Mouse (Mus musculus) midbrain, embryonic 14.5 days (tissue): ENCODE results near the gene Fam19a5. TPM values are rescaled to one million over a fixed set of nuclear protein-coding genes. Genes with fewer than 3 reads are reported as not detected.

Experiments used
- ATAC-seq: fragments of 200-750 bp; cut with Nextera tagmentation; 2 replicates; pipeline ENCODE4 v1.8.0; 2017; ENCODE audit warnings: moderate number of reproducible peaks, moderate library complexity; ENCODE audit not compliant: low FRiP score, low TSS enrichment
- DNase-seq: peaks from one replicate; pipeline ENCODE4 v3.0.0-alpha.2; 2015
- H3K27ac ChIP-seq: fragments of 300-500 bp; sonication (generic); replicated peaks from 2 replicates; pipeline ENCODE4 v1.5.1; 2014; ENCODE audit warnings: mild to moderate bottlenecking, low read depth, low read length, moderate library complexity
- H3K27me3 ChIP-seq: fragments of 300-500 bp; sonication (generic); 2 replicates; pipeline ENCODE4 v1.6.1; 2014; ENCODE audit warnings: low read length, control low read depth, mixed read lengths; ENCODE audit not compliant: control insufficient read depth, insufficient read depth
- H3K36me3 ChIP-seq: fragments of 300-500 bp; sonication (generic); 2 replicates; pipeline ENCODE4 v1.6.1; 2014; ENCODE audit warnings: low read length, control low read depth; ENCODE audit not compliant: control insufficient read depth, insufficient read depth
- H3K4me1 ChIP-seq: fragments of 300-500 bp; sonication (generic); 2 replicates; pipeline ENCODE4 v1.6.1; 2014; ENCODE audit warnings: mild to moderate bottlenecking, antibody characterized with exemption, low read length, control low read depth; ENCODE audit not compliant: control insufficient read depth, insufficient read depth
- H3K4me2 ChIP-seq: fragments of 300-500 bp; sonication (generic); 2 replicates; pipeline ENCODE4 v1.6.1; 2014; ENCODE audit warnings: mild to moderate bottlenecking, low read length, moderate library complexity
- H3K4me3 ChIP-seq: fragments of 300-500 bp; sonication (generic); replicated peaks from 2 replicates; pipeline ENCODE4 v1.5.1; 2014; ENCODE audit warnings: low read depth, low read length
- H3K9ac ChIP-seq: fragments of 300-500 bp; sonication (generic); replicated peaks from 2 replicates; pipeline ENCODE4 v1.6.1; 2014; ENCODE audit warnings: mild to moderate bottlenecking, low read length, moderate library complexity
- H3K9me3 ChIP-seq: fragments of 300-500 bp; sonication (generic); 2 replicates; pipeline ENCODE4 v1.6.1; 2016; ENCODE audit warnings: low read length, control low read depth, mixed read lengths; ENCODE audit not compliant: control insufficient read depth
- WGBS: fragments of 180-500 bp; shearing (Covaris S2); extraction: QIAGEN DNeasy Blood & Tissue Kit; methylation state at CpG from one replicate; pipeline ENCODE4 v1.1.7; 2014; 5-methylcytosine and 5-hydroxymethylcytosine counted together
- polyA plus RNA-seq: library from polyadenylated mRNA; unstranded; fragments of >200 nt; fragmentation: Nextera tagmentation; extraction: Ambion mirVana; gene quantifications from 2 replicates; pipeline ENCODE4 v1.2.1, GENCODE M21; 2014

The Fam19a5 gene
- polyA plus RNA-seq, 1 experiment from 2014 or later: 24.4 TPM

DNA sequence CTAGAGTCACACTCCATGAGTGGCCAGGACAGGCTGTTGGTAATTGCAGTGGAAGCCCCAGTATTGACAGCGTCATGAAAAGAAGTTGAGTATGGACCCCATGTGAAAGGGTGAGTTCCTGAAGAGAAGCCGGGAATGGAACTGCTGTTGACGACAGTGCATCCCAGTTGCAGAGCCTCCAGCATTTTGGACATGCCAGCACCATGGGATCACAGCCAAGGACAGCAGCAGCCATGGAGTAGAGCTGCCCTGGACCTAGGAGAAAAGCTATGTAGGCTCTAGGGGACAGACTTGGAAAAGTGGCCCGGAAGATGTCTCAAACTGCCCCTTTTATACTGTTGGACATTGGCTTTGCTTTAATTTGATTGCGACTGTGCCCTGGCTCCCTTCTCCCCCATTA, 91.2 kb downstream of the Fam19a5 start:
- Histone ChIP-seq H3K9ac (no peak overlapping the region), H3K27me3 (no peaks in the 10 kb centered on the region), H3K27ac (no peak overlapping the region), H3K9me3 (no peaks in the 10 kb centered on the region), H3K4me3 (no peak overlapping the region), H3K36me3 (no peaks in the 10 kb centered on the region), H3K4me2 (no peak overlapping the region), H3K4me1 (no peaks in the 10 kb centered on the region)
- 95% methylated on average over 5 of the region's 5 CpGs for WGBS
- no peak for ATAC-seq
- DNase-seq: no peak

- H3K36me3 ChIP-seq: no peaks in the 10 kb centered on the region
- H3K9me3 ChIP-seq: no peaks in the 10 kb centered on the region
- no peak overlapping the region for H3K27ac ChIP-seq
- no peak overlapping the region for H3K9ac ChIP-seq
- no peak overlapping the region for H3K4me2 ChIP-seq
- DNase-seq: no peak
- H3K27me3 ChIP-seq: no peaks in the 10 kb centered on the region
- WGBS: 88% methylated on average over 4 of the region's 4 CpGs
- no peak overlapping the region for H3K4me3 ChIP-seq
- no peak for ATAC-seq
- H3K4me1 ChIP-seq: no peaks in the 10 kb centered on the region
Observed at GRCm38 (mm10) chr15:87636407-87636806, 92.3 kb downstream of the Fam19a5 start.

- DNase-seq: no peak
- no peaks in the 10 kb centered on the region for H3K27me3 ChIP-seq
Observed at GRCm38 (mm10) chr15:87637234-87637633, 93.1 kb downstream of the Fam19a5 start.

GRCm38 (mm10) chr15:87638270-87638669, 94.2 kb downstream of the Fam19a5 start:
- no peaks in the 10 kb centered on the region for H3K27me3 ChIP-seq
- peak; percentile 46 for DNase-seq
- no peaks in the 10 kb centered on the region for H3K4me1 ChIP-seq
- no peak for ATAC-seq
- H3K9ac ChIP-seq: no peak overlapping the region
- no peak overlapping the region for H3K27ac ChIP-seq
- no peaks in the 10 kb centered on the region for H3K36me3 ChIP-seq
- no peaks in the 10 kb centered on the region for H3K9me3 ChIP-seq
- no peak overlapping the region for H3K4me2 ChIP-seq
- WGBS: 20% methylated on average over 11 of the region's 11 CpGs
- H3K4me3 ChIP-seq: no peak overlapping the region

More at GRCm38 (mm10) chr15:87637234-87637633, 93.1 kb downstream of the Fam19a5 start:
- Histone ChIP-seq H3K4me2 (no peak overlapping the region), H3K4me3 (no peak overlapping the region), H3K36me3 (no peaks in the 10 kb centered on the region), H3K9ac (no peak overlapping the region), H3K4me1 (no peaks in the 10 kb centered on the region), H3K27ac (no peak overlapping the region), H3K9me3 (no peaks in the 10 kb centered on the region)
- ATAC-seq: no peak

GRCm38 (mm10) chr15:87646313-87647061, 102.4 kb downstream of the Fam19a5 start:
- ATAC-seq: no peak
- no peak overlapping the region for H3K27ac ChIP-seq
- H3K9me3 ChIP-seq: no peaks in the 10 kb centered on the region
- no peak overlapping the region for H3K9ac ChIP-seq
- DNase-seq: no peak
- no peak overlapping the region for H3K4me2 ChIP-seq
- H3K4me3 ChIP-seq: no peak overlapping the region
- H3K27me3 ChIP-seq: no peaks in the 10 kb centered on the region
- WGBS: 69% methylated on average over 5 of the region's 5 CpGs
- H3K4me1 ChIP-seq: 0 out of 2 replicates have a peak, but pooled peaks cover 4% of the 10 kb centered on the region
- H3K36me3 ChIP-seq: no peaks in the 10 kb centered on the region

DNA sequence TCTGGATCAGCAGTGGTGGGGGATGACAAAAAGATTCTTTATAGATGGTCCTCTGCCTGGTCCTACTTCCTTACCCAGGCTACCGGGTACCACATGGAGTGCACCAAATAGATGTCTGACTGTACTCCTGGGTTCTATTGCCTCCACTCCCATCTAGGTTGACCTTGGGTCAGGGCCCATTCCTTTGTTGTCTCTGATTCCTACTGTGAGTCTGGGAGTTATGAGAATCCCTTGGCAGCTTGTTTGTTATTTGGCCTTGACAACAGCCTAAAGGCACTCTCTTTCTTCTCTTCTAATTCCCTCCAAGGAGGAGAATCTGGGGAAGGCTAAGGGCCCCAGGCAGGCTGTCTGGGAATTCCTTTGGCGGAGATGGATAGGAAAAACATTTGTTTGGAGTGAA, 105.6 kb downstream of the Fam19a5 start:
- Histone ChIP-seq H3K9me3 (no peaks in the 10 kb centered on the region), H3K4me1 (0 out of 2 replicates have a peak, but pooled peaks cover 4% of the 10 kb centered on the region), H3K4me2 (no peak overlapping the region), H3K9ac (no peak overlapping the region), H3K27me3 (no peaks in the 10 kb centered on the region), H3K27ac (no peak overlapping the region), H3K4me3 (no peak overlapping the region), H3K36me3 (no peaks in the 10 kb centered on the region)
- DNase-seq (no peak), ATAC-seq (no peak)
- WGBS: 68% methylated on average over 2 of the region's 2 CpGs

DNA sequence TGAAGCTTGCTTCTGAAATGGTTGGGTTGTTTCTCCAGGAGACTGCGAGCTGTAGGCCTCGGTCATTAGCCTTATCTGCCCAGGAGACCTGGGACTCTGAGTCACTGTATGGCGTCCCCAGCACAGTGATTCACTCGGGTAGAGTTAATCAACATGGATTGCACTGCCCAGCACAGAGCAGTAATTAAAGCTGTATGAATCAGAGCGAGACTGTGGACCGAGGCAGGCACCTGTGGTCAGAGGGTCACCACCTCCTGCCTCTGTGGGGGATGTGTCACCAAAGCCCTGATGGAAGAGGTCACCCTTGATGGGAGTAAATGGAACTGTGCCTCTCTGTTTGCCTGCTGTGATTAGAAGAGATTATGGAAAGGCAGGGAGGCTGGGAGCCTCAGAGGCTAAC, 110.5 kb downstream of the Fam19a5 start:
- ATAC-seq: no peak
- WGBS: 84% methylated on average over 6 of the region's 6 CpGs

GRCm38 (mm10) chr15:87656496-87657155, 112.5 kb downstream of the Fam19a5 start:
- Histone ChIP-seq H3K4me3 (no peak overlapping the region), H3K9ac (no peak overlapping the region), H3K4me2 (no peak overlapping the region), H3K4me1 (no peaks in the 10 kb centered on the region), H3K9me3 (no peaks in the 10 kb centered on the region), H3K27ac (no peak overlapping the region), H3K36me3 (no peaks in the 10 kb centered on the region), H3K27me3 (no peaks in the 10 kb centered on the region)
- 60% methylated on average over 20 of the region's 20 CpGs for WGBS
- ATAC-seq (no peak), DNase-seq (peak; percentile 40)

More for the DNA sequence above, 110.5 kb downstream of the Fam19a5 start:
- no peak overlapping the region for H3K4me2 ChIP-seq
- H3K27me3 ChIP-seq: no peaks in the 10 kb centered on the region
- no peaks in the 10 kb centered on the region for H3K36me3 ChIP-seq
- H3K9ac ChIP-seq: no peak overlapping the region
- no peaks in the 10 kb centered on the region for H3K4me1 ChIP-seq
- H3K4me3 ChIP-seq: no peak overlapping the region
- DNase-seq: no peak
- no peak overlapping the region for H3K27ac ChIP-seq
- no peaks in the 10 kb centered on the region for H3K9me3 ChIP-seq

GRCm38 (mm10) chr15:87659729-87660128, 115.6 kb downstream of the Fam19a5 start:
- 85% methylated on average over 6 of the region's 6 CpGs for WGBS
- H3K9me3 ChIP-seq: no peaks in the 10 kb centered on the region
- ATAC-seq: no peak

More at GRCm38 (mm10) chr15:87659729-87660128, 115.6 kb downstream of the Fam19a5 start:
- no peaks in the 10 kb centered on the region for H3K27me3 ChIP-seq
- no peak for DNase-seq
- H3K4me2 ChIP-seq: no peak overlapping the region
- no peaks in the 10 kb centered on the region for H3K4me1 ChIP-seq
- no peak overlapping the region for H3K9ac ChIP-seq
- no peak overlapping the region for H3K27ac ChIP-seq
- no peaks in the 10 kb centered on the region for H3K36me3 ChIP-seq
- no peak overlapping the region for H3K4me3 ChIP-seq
